Mouse (Mus musculus) embryonic facial prominence, embryonic 13.5 days (tissue): Measurements from ENCODE around the gene Ano4. TPM values are rescaled to one million over a fixed set of nuclear protein-coding genes. Genes with fewer than 3 reads are reported as not detected.

Experiments
- ATAC-seq: fragments of 200-750 bp; cut with Nextera tagmentation; 2 replicates; pipeline ENCODE4 v1.8.0; 2017; ENCODE audit warnings: low read depth; ENCODE audit not compliant: insufficient number of reproducible peaks, insufficient read depth, low FRiP score, low TSS enrichment
- H3K27ac ChIP-seq: fragments of 300-500 bp; sonication (generic); 2 replicates; pipeline ENCODE4 v1.5.1; 2015; ENCODE audit warnings: moderate library complexity, mild to moderate bottlenecking, inconsistent platforms
- H3K27me3 ChIP-seq: fragments of 300-500 bp; sonication (generic); 2 replicates; pipeline ENCODE4 v1.6.1; 2015; ENCODE audit warnings: mild to moderate bottlenecking, inconsistent platforms
- H3K36me3 ChIP-seq: fragments of 300-500 bp; sonication (generic); 2 replicates; pipeline ENCODE4 v1.6.1; 2015; ENCODE audit warnings: mild to moderate bottlenecking, inconsistent platforms
- H3K4me1 ChIP-seq: fragments of 300-500 bp; sonication (generic); 2 replicates; pipeline ENCODE4 v1.6.1; 2015; ENCODE audit warnings: inconsistent platforms
- H3K4me2 ChIP-seq: fragments of 300-500 bp; sonication (generic); 2 replicates; pipeline ENCODE4 v1.6.1; 2015; ENCODE audit warnings: moderate library complexity, mild to moderate bottlenecking, inconsistent platforms
- H3K4me3 ChIP-seq: fragments of 300-500 bp; sonication (generic); 2 replicates; pipeline ENCODE4 v1.5.1; 2015; ENCODE audit warnings: mild to moderate bottlenecking, inconsistent platforms
- H3K9ac ChIP-seq: fragments of 300-500 bp; sonication (generic); 2 replicates; pipeline ENCODE4 v1.6.1; 2015; ENCODE audit warnings: mild to moderate bottlenecking, inconsistent platforms
- H3K9me3 ChIP-seq: fragments of 300-500 bp; sonication (generic); 2 replicates; pipeline ENCODE4 v1.6.1; 2016; ENCODE audit warnings: inconsistent platforms
- WGBS: fragments of 180-500 bp; shearing (Covaris S2); methylation state at CpG from one replicate; pipeline ENCODE4 v1.1.7; 2015; ENCODE audit warnings: mixed read lengths; 5-methylcytosine and 5-hydroxymethylcytosine counted together
- polyA plus RNA-seq: library from polyadenylated mRNA; unstranded; fragments of >200 nt; fragmentation: Nextera tagmentation; extraction: Ambion mirVana; gene quantifications from 2 replicates; pipeline ENCODE4 v1.2.1, GENCODE M21; 2015

The Ano4 gene
- polyA plus RNA-seq, 1 experiment from 2014 or later: 0.65 TPM

DNA sequence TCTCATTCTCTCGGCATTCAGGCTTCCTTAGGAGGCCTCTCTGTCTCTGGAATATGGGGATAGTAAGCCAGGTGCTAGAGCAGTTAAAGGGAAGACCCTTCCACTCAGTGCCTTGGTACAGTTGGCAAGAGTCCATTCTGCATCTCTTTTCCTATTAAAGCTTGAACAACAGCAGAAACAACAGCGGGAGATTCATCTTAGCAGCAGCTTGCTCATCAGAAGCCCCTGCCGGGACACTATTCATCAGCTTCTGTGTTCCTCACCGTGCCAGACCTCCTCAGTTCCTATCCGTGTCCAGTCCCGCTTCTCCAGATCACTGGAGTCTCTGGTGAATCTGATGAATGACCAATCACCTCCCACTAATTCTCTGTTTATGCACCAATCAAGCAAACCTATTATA lies 128.5 kb downstream of the Ano4 start:
- H3K9me3 ChIP-seq: no peaks in the 10 kb centered on the region
- H3K27ac ChIP-seq: no peak overlapping the region
- no peaks in the 10 kb centered on the region for H3K36me3 ChIP-seq
- H3K4me1 ChIP-seq: no peaks in the 10 kb centered on the region
- H3K4me3 ChIP-seq: no peak overlapping the region
- H3K9ac ChIP-seq: no peak overlapping the region
- no peak overlapping the region for H3K4me2 ChIP-seq
- no peak for ATAC-seq
- no peaks in the 10 kb centered on the region for H3K27me3 ChIP-seq
- WGBS: 79% methylated on average over 6 of the region's 6 CpGs

DNA sequence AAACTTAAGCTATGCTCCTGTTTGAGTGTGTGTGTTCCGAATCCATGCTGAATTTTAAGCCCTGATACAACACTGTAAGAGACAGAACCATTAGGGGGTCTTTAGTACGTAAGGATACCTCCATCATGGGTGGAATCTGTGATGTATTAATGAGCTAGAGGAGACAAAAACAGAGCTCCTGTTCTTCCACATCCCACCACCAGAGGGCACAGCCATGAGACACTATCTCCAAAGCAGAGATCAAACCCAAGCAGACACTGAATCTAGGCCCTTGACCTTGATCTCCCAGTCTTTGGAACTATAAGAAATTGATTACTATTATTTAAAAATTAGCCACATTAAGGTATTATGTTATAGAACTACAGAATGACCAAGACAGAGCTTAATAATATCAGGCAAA lies 138.7 kb downstream of the Ano4 start:
- H3K4me2 ChIP-seq: no peak overlapping the region
- H3K27ac ChIP-seq: no peak overlapping the region
- no peak overlapping the region for H3K9ac ChIP-seq
- no peak for ATAC-seq
- H3K36me3 ChIP-seq: no peaks in the 10 kb centered on the region
- no peaks in the 10 kb centered on the region for H3K9me3 ChIP-seq
- H3K4me3 ChIP-seq: no peak overlapping the region
- no peaks in the 10 kb centered on the region for H3K27me3 ChIP-seq
- WGBS: 57% methylated on average over 2 of the region's 2 CpGs
- H3K4me1 ChIP-seq: no peaks in the 10 kb centered on the region

DNA sequence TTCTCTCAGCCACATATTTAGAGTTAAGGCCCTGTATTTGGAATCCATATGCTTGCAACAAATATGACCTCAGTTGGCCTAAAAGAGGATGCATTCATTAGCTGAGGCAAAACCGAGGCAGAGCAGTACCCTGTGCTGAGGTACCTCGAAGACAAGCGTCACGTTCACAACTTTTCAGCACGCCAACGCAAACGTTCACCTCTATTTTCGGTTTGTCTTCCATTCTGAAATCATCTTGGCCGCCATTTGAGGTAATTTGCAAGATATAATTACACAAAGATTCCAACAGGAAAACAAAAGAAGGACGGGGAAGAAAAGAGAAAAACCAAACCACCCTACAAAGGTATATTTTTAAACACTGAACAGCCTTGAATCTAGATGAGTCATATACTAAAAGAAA lies 148.1 kb downstream of the Ano4 start:
- H3K9ac ChIP-seq: no peak overlapping the region
- H3K4me2 ChIP-seq: no peak overlapping the region
- H3K27me3 ChIP-seq: no peaks in the 10 kb centered on the region
- H3K4me1 ChIP-seq: no peaks in the 10 kb centered on the region
- H3K9me3 ChIP-seq: no peaks in the 10 kb centered on the region
- H3K4me3 ChIP-seq: no peak overlapping the region
- H3K36me3 ChIP-seq: no peaks in the 10 kb centered on the region
- H3K27ac ChIP-seq: no peak overlapping the region
- WGBS: 86% methylated on average over 10 of the region's 10 CpGs
- no peak for ATAC-seq

DNA sequence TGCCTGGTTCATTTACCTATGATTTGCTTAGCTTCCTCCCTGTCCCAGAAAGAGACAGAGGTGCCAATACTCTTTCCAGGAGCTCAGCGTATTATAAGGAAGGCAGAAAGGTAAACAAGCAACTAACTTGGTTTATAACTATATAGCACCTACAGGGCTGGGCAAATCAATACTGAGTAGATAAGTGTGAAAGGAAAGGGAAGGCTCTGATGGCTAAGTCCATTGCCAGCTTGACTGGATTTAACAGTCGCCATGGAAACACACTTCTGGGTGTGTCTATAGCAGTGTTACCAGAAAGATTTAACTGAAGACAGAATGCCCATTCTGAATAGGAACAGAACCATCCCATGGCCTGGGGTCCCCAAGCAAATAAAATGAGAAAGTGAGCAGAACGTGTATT lies 149.5 kb downstream of the Ano4 start:
- H3K27ac ChIP-seq: no peak overlapping the region
- 76% methylated on average over 3 of the region's 3 CpGs for WGBS
- H3K27me3 ChIP-seq: no peaks in the 10 kb centered on the region

DNA sequence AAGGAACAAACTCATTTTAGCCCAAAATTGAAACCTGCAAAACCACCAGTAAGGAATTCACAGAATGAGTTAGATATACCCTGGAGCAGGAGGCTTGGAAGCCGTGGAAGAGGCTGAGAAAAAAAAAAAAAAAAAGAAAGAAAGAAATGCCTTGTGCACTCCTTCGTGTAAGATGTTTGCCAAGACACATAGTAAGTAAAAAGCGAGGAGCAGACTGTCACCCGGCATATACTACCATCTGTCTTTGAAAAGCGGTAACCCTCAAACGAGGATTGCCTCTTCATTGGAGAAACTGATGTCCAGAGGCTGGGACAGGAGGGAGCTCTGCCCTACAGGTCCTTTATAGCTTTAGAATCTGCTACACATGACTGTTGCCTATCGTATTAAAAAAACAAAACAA lies 150.1 kb downstream of the Ano4 start:
- H3K36me3 ChIP-seq: no peaks in the 10 kb centered on the region
- WGBS: 78% methylated on average over 7 of the region's 7 CpGs
- no peak overlapping the region for H3K27ac ChIP-seq
- no peak overlapping the region for H3K4me2 ChIP-seq
- no peaks in the 10 kb centered on the region for H3K9me3 ChIP-seq
- ATAC-seq: no peak
- H3K9ac ChIP-seq: no peak overlapping the region
- H3K4me3 ChIP-seq: no peak overlapping the region
- no peaks in the 10 kb centered on the region for H3K4me1 ChIP-seq
- H3K27me3 ChIP-seq: no peaks in the 10 kb centered on the region

More for the DNA sequence above, 149.5 kb downstream of the Ano4 start:
- Histone ChIP-seq H3K4me2 (no peak overlapping the region), H3K4me3 (no peak overlapping the region), H3K9me3 (no peaks in the 10 kb centered on the region), H3K9ac (no peak overlapping the region), H3K36me3 (no peaks in the 10 kb centered on the region), H3K4me1 (no peaks in the 10 kb centered on the region)
- no peak for ATAC-seq

DNA sequence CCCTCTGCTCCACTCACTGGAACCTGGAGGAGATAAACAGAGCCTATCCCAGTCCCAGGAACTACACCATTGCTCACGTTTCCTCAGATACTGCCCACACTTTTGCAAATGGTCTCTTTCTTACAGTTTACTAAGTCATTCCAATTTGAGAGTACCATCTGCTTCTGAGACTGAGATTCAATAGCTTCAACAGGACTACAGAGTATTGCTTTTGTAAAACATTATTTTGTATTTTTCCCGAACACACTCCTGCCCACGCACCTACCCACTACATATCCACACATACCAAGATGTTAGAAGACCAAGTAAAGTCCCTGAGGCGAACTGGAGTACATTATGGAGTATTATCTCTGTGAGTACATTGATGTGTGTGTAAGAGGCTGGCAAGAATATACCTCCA lies 166.6 kb downstream of the Ano4 start:
- no peaks in the 10 kb centered on the region for H3K4me1 ChIP-seq
- H3K9ac ChIP-seq: no peak overlapping the region
- no peak overlapping the region for H3K4me3 ChIP-seq
- H3K27ac ChIP-seq: no peak overlapping the region
- no peaks in the 10 kb centered on the region for H3K9me3 ChIP-seq
- ATAC-seq: no peak
- no peaks in the 10 kb centered on the region for H3K36me3 ChIP-seq
- WGBS: 81% methylated on average over 4 of the region's 4 CpGs
- no peak overlapping the region for H3K4me2 ChIP-seq
- H3K27me3 ChIP-seq: no peaks in the 10 kb centered on the region

DNA sequence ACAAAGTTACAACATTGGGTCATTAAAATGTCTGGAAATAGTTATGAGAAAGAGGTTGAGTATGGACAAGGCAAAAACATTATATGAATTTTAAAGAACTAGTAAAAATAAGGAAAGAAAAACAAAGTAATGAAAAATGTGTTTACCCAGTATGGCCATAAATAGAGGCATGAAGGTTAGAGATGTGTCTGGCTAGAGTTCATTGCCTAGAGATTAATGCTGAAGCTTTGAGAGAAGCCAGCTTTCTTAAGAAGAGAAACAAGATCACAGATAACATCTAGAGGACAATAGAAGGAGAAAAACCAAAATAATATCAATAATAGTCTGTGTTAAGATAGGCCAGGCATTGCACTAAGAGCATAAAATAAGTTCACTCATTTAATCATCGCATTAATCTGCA lies 180.0 kb downstream of the Ano4 start:
- Histone ChIP-seq H3K27ac (no peak overlapping the region), H3K36me3 (no peaks in the 10 kb centered on the region), H3K4me1 (no peaks in the 10 kb centered on the region), H3K4me2 (no peak overlapping the region), H3K9me3 (no peaks in the 10 kb centered on the region), H3K9ac (no peak overlapping the region), H3K4me3 (no peak overlapping the region), H3K27me3 (no peaks in the 10 kb centered on the region)
- ATAC-seq: no peak
- 92% methylated on average over 1 of the region's 1 CpGs for WGBS

DNA sequence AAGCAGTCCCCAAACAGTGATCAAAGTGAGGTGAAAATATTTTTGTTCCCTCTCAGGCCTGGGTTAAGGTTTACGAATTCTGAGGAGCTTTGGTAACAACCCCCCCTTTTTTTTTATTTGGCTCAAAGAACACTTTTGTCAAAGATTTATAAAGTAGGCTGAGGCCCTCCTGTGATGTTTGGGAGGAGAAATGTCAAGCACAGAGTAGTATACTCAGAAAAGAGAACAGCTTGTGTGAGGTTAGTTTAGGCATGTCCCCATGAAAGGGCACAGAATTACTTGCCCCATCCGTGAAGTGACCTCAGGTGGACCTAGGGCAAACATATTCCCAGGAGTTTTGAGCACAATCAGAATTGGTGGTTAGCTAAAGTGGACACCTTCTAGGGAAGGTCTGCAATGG lies 189.1 kb downstream of the Ano4 start:
- no peak overlapping the region for H3K27ac ChIP-seq
- no peaks in the 10 kb centered on the region for H3K4me1 ChIP-seq
- H3K4me3 ChIP-seq: no peak overlapping the region
- H3K27me3 ChIP-seq: no peaks in the 10 kb centered on the region
- no peak overlapping the region for H3K9ac ChIP-seq
- no peaks in the 10 kb centered on the region for H3K9me3 ChIP-seq
- ATAC-seq: no peak
- no peaks in the 10 kb centered on the region for H3K36me3 ChIP-seq
- WGBS: 61% methylated on average over 2 of the region's 2 CpGs
- no peak overlapping the region for H3K4me2 ChIP-seq

DNA sequence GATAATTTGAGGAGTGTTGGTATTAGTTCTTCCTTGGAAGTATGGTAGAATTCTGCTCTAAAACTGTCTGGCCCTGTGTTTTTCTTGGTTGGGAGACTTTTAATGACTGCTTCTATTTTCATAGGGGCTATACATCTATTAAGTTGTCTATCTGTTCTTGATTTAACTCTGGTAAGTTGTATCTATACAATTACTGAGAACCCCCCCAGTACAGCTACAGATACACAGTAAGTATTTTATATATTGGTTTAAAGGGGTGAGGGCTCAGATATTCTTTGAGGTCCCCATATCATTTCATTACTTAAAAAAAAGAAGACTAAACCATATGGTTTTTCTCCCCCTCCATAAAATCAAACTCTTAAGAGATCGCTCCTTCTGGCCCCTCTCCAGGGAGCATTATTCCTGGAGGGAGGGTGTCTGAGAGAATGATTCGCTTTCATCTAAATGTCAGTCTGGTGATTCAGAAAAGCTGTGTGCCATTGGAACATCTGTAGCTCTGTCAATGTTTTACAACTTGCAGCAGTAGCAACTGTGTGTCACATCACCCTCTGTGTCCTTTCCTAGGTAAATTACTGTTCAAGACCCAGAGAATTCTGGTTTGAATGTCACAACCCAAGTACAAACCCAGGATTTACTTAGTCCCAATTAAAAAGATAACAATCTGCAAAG lies 189.6 kb downstream of the Ano4 start:
- Histone ChIP-seq H3K4me1 (no peaks in the 10 kb centered on the region), H3K4me3 (no peak overlapping the region), H3K27me3 (no peaks in the 10 kb centered on the region), H3K9me3 (no peaks in the 10 kb centered on the region), H3K27ac (no peak overlapping the region), H3K36me3 (no peaks in the 10 kb centered on the region), H3K9ac (no peak overlapping the region), H3K4me2 (no peak overlapping the region)
- 56% methylated on average over 2 of the region's 2 CpGs for WGBS
- no peak for ATAC-seq

DNA sequence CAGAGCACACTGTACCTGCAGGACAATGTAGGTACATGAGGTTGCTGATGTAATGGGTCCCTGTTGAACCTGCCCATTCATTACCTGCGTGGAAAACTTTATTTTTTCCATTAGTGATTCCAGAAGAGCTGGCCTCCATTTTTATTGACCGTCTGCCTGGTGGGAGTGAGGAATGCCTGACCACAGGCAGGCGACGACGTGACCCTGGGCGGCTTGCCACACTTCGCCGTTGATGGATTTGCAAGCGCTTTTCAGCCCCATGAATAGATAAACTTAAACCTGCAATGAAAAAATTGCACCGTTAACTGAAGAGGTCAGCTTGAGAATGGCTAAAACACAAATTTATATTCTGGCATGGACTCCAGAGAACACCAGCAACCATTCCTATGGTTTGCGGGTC lies 195.4 kb downstream of the Ano4 start:
- 87% methylated on average over 11 of the region's 11 CpGs for WGBS
- Histone ChIP-seq H3K9ac (no peak overlapping the region), H3K27me3 (no peaks in the 10 kb centered on the region), H3K27ac (no peak overlapping the region), H3K4me1 (no peaks in the 10 kb centered on the region), H3K4me3 (no peak overlapping the region), H3K36me3 (no peaks in the 10 kb centered on the region), H3K9me3 (no peaks in the 10 kb centered on the region), H3K4me2 (no peak overlapping the region)
- no peak for ATAC-seq

DNA sequence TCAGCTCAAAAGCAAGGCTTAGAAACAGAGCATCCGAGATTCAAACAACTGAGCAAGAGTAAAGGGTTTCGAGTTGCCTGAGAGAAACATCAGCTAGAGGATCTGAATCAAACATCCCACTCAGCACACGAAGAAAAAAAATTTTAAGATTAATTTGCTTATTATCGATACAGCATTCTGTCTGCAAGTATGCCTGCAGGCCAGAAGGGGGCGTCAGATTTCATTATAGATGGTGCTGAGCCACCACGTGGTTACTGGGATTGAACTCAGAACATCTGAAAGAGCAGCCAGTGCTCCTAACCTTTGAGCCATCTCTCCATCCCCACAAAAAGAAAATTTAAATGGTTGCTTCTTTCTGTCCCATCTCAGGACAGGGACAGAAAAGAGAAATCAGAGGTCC lies 223.2 kb downstream of the Ano4 start:
- Histone ChIP-seq H3K4me2 (no peak overlapping the region), H3K9me3 (no peaks in the 10 kb centered on the region), H3K27ac (no peak overlapping the region), H3K36me3 (no peaks in the 10 kb centered on the region), H3K27me3 (no peaks in the 10 kb centered on the region), H3K4me1 (no peaks in the 10 kb centered on the region), H3K9ac (no peak overlapping the region), H3K4me3 (no peak overlapping the region)
- WGBS: 59% methylated on average over 6 of the region's 6 CpGs
- ATAC-seq: no peak

DNA sequence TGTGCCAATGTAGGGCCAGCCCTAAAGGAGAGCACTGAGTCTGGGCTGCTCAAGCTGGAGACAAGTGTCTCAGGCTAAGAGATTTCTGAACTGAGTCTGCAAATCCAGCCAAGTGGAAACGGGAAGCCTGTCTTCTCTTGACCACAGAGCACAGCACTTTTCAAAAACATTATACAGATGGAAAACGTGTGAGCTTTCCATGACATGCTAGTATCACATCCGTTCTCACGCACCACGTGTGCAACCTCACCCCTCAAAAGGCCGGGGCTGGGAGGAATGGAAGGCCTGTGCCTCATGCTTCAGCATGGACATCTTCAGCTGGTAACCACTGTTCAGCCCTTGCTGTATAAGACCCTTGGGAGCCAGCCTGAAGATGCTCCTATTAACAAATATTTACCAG lies 230.2 kb downstream of the Ano4 start:
- Histone ChIP-seq H3K27ac (no peak overlapping the region), H3K9ac (no peak overlapping the region), H3K4me3 (no peak overlapping the region), H3K27me3 (no peaks in the 10 kb centered on the region), H3K9me3 (no peaks in the 10 kb centered on the region), H3K36me3 (no peaks in the 10 kb centered on the region), H3K4me2 (no peak overlapping the region), H3K4me1 (no peaks in the 10 kb centered on the region)
- no peak for ATAC-seq
- WGBS: 86% methylated on average over 6 of the region's 6 CpGs

DNA sequence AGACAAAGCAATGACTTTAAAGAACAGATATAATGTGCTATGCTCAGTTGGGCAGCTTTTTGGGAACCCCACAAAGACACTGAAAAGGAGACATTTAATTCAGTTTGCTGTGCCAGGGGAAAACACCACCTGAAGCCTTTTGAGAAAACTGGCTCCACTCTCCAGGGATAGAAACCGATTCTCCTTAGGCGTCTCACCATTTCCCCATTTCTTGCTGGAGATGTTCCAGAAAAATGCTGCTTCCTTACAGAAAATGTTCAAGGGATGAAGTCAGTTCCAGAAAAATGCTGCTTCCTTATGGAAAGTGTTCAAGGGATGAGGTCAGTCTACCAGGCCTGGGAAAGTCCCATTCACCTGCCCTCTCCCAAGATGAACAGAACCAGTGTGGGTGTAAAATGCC lies 233.1 kb downstream of the Ano4 start:
- Histone ChIP-seq H3K9ac (no peak overlapping the region), H3K4me3 (no peak overlapping the region), H3K4me2 (no peak overlapping the region), H3K36me3 (no peaks in the 10 kb centered on the region), H3K27me3 (no peaks in the 10 kb centered on the region), H3K4me1 (no peaks in the 10 kb centered on the region), H3K27ac (no peak overlapping the region), H3K9me3 (no peaks in the 10 kb centered on the region)
- 79% methylated on average over 2 of the region's 2 CpGs for WGBS
- ATAC-seq: no peak
